Mouse (Mus musculus) neural tube, embryonic 15.5 days (tissue): ENCODE measurements around the gene Rtbdn. TPM values are rescaled to one million over a fixed set of nuclear protein-coding genes. Genes with fewer than 3 reads are reported as not detected.
A peak's percentile ranks its signal among the peaks of the same experiment; 100 is the strongest.
"Not testable (repeated sequence)": the region's sequence is repeated elsewhere in the genome, so short reads cannot be mapped to it uniquely, and the experiment has no call there.

Source experiments
- ATAC-seq: fragments of 200-750 bp; cut with Nextera tagmentation; 2 replicates; pipeline ENCODE4 v1.8.0; 2017; ENCODE audit warnings: mild to moderate bottlenecking, moderate TSS enrichment, moderate library complexity; ENCODE audit not compliant: low FRiP score
- H3K27ac ChIP-seq: fragments of 300-500 bp; sonication (generic); replicated peaks from 2 replicates; pipeline ENCODE4 v1.5.1; 2015; ENCODE audit warnings: mild to moderate bottlenecking, inconsistent platforms
- H3K27me3 ChIP-seq: fragments of 300-500 bp; sonication (generic); replicated peaks from 2 replicates; pipeline ENCODE4 v1.6.1; 2015; ENCODE audit warnings: inconsistent platforms
- H3K36me3 ChIP-seq: fragments of 300-500 bp; sonication (generic); 2 replicates; pipeline ENCODE4 v1.6.1; 2015; ENCODE audit warnings: inconsistent platforms
- H3K4me1 ChIP-seq: fragments of 300-500 bp; sonication (generic); 2 replicates; pipeline ENCODE4 v1.6.1; 2015; ENCODE audit warnings: inconsistent platforms
- H3K4me2 ChIP-seq: fragments of 300-500 bp; sonication (generic); 2 replicates; pipeline ENCODE4 v1.6.1; 2015; ENCODE audit warnings: inconsistent platforms, mild to moderate bottlenecking, moderate library complexity
- H3K4me3 ChIP-seq: fragments of 300-500 bp; sonication (generic); replicated peaks from 2 replicates; pipeline ENCODE4 v1.5.1; 2015; ENCODE audit warnings: mild to moderate bottlenecking, inconsistent platforms
- H3K9ac ChIP-seq: fragments of 300-500 bp; sonication (generic); replicated peaks from 2 replicates; pipeline ENCODE4 v1.6.1; 2015; ENCODE audit warnings: mild to moderate bottlenecking, inconsistent platforms
- H3K9me3 ChIP-seq: fragments of 300-500 bp; sonication (generic); replicated peaks from 2 replicates; pipeline ENCODE4 v1.6.1; 2016; ENCODE audit warnings: inconsistent platforms
- WGBS: fragments of 180-500 bp; shearing (Covaris S2); methylation state at CpG from one replicate; pipeline ENCODE4 v1.1.7; 2015; ENCODE audit warnings: mixed read lengths; 5-methylcytosine and 5-hydroxymethylcytosine counted together
- polyA plus RNA-seq: library from polyadenylated mRNA; unstranded; fragments of >200 nt; fragmentation: Nextera tagmentation; extraction: Ambion mirVana; gene quantifications from 2 replicates; pipeline ENCODE4 v1.2.1, GENCODE M21; 2015

Gene Rtbdn
- 3.0 and 3.8 TPM in 2 replicates for polyA plus RNA-seq

GRCm38 (mm10) chr8:84946528-84947240 lies at the start of gene Rtbdn:
Gene Rtbdn, plus strand, starts transcription at chr8:84946991.
- Histone ChIP-seq H3K4me2 (peak within 1 kb of the TSS; percentile 77), H3K36me3 (no peaks in the 10 kb centered on the region), H3K4me1 (peaks cover 36% of the 10 kb centered on the region), H3K9me3 (no peaks in the 10 kb centered on the region), H3K27ac (peak within 1 kb of the TSS; percentile 86), H3K9ac (peak within 1 kb of the TSS; percentile 76), H3K27me3 (peaks cover 45% of the 10 kb centered on the region), H3K4me3 (peak within 1 kb of the TSS; percentile 59)
- 8% methylated on average over 17 of the region's 17 CpGs for WGBS
- ATAC-seq, result peak; percentile 35; the same call in 1 of the 2 replicates

DNA sequence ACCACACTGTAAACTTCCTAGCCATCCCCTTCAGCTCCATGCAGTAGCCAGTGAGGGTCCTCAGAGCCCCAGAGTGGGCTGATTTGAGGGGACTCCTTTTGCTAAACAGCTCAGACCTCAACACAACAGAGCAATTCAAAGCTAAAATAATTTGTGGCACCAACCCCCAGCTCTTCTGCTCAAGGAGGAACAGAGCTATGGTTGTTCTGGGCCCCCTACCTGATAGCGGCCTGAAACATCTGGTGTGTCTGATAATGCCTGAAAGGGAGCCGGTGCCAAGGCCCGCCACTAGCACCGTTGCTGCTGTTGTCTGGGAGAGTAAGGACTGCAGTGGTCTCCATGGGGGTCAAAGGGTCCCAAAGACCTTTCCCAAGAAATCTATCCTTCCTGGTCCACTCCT lies 45.7 kb upstream of the Rtbdn start:
- Histone ChIP-seq H3K36me3 (no peaks in the 10 kb centered on the region), H3K4me2 (no peak overlapping the region), H3K4me1 (peaks cover 14% of the 10 kb centered on the region), H3K9ac (no peak overlapping the region), H3K27me3 (peaks cover 18% of the 10 kb centered on the region), H3K27ac (no peak overlapping the region), H3K9me3 (no peaks in the 10 kb centered on the region), H3K4me3 (no peak overlapping the region)
- ATAC-seq, result no peak
- 68% methylated on average over 4 of the region's 4 CpGs for WGBS

- Histone ChIP-seq H3K4me2 (peak within 1 kb of the TSS; percentile 98), H3K4me3 (peak within 1 kb of the TSS; percentile 54), H3K4me1 (peaks cover 14% of the 10 kb centered on the region), H3K27me3 (peaks cover 18% of the 10 kb centered on the region), H3K9me3 (no peaks in the 10 kb centered on the region), H3K9ac (peak within 1 kb of the TSS; percentile 56), H3K27ac (no peak within 1 kb of the TSS), H3K36me3 (no peaks in the 10 kb centered on the region)
- WGBS, result 87% methylated on average over 3 of the region's 3 CpGs
- ATAC-seq, result no peak
Measured at GRCm38 (mm10) chr8:84901752-84902151, 45.0 kb upstream of the Rtbdn start, which contains the start of gene Klf1. Gene Klf1, plus strand, starts transcription at chr8:84901928.

GRCm38 (mm10) chr8:84902367-84902919 lies 44.3 kb upstream of the Rtbdn start:
- Histone ChIP-seq H3K4me2 (peak overlapping the region; percentile 98), H3K9me3 (no peaks in the 10 kb centered on the region), H3K27ac (no peak overlapping the region), H3K9ac (peak overlapping the region; percentile 56), H3K4me3 (peak overlapping the region; percentile 54), H3K36me3 (no peaks in the 10 kb centered on the region), H3K4me1 (peaks cover 14% of the 10 kb centered on the region), H3K27me3 (peaks cover 18% of the 10 kb centered on the region)
- WGBS, result 4% methylated on average over 24 of the region's 24 CpGs
- ATAC-seq, result no peak; the same call in 1 of the 2 replicates

DNA sequence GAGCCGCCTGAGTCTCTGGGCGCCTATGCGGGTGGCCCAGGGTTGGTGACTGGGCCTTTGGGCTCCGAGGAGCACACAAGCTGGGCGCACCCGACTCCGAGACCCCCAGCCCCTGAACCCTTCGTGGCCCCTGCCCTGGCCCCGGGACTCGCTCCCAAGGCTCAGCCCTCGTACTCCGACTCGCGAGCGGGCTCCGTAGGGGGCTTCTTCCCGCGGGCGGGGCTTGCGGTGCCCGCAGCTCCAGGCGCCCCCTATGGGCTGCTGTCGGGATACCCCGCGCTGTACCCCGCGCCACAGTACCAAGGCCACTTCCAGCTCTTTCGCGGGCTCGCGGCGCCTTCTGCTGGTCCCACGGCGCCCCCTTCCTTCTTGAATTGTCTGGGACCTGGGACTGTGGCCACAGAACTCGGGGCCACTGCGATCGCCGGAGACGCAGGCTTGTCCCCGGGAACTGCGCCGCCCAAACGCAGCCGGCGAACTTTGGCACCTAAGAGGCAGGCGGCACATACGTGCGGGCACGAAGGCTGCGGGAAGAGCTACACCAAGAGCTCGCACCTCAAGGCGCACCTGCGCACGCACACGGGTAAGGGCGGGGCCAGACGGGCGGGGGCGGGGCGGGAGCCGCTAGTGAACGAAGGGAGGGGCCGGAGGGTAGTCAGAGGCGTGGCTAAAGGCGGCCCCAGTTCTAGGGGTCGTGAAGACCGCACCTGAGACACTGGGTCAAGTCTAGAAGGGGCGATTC lies 43.7 kb upstream of the Rtbdn start:
- peak; percentile 80 for ATAC-seq
- no peak overlapping the region for H3K27ac ChIP-seq
- H3K9ac ChIP-seq, result peak overlapping the region; percentile 56
- peak overlapping the region; percentile 54 for H3K4me3 ChIP-seq
- peak overlapping the region; percentile 98 for H3K4me2 ChIP-seq
- H3K27me3 ChIP-seq, result peaks cover 18% of the 10 kb centered on the region
- peaks cover 14% of the 10 kb centered on the region for H3K4me1 ChIP-seq
- no peaks in the 10 kb centered on the region for H3K9me3 ChIP-seq
- WGBS, result under 1% methylated on average over 68 of the region's 68 CpGs
- H3K36me3 ChIP-seq, result no peaks in the 10 kb centered on the region

DNA sequence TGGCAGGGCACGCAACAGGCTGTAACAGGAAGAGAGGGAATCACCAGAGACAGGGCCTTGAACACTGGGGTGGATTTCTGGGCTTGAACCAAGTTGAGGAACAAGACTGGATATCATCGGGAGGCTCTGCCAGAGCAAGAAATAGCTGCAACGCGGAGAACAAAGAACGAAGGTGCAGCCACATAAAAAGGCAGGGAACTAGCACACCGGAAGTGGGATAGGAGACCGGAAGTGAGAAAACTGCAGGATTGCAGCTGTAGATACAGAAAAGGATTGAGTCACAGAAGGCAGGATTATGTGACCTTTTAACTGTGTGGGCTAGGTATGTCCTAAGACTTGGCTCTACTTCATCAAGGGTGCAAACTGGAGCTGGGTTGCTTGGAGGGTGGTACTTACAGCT lies 42.4 kb upstream of the Rtbdn start:
- Histone ChIP-seq H3K9ac (no peak overlapping the region), H3K27ac (no peak overlapping the region), H3K4me2 (no peak overlapping the region), H3K4me3 (no peak overlapping the region), H3K27me3 (peaks cover 18% of the 10 kb centered on the region), H3K4me1 (peaks cover 26% of the 10 kb centered on the region), H3K9me3 (no peaks in the 10 kb centered on the region), H3K36me3 (no peaks in the 10 kb centered on the region)
- no peak for ATAC-seq
- WGBS, result 93% methylated on average over 7 of the region's 7 CpGs

DNA sequence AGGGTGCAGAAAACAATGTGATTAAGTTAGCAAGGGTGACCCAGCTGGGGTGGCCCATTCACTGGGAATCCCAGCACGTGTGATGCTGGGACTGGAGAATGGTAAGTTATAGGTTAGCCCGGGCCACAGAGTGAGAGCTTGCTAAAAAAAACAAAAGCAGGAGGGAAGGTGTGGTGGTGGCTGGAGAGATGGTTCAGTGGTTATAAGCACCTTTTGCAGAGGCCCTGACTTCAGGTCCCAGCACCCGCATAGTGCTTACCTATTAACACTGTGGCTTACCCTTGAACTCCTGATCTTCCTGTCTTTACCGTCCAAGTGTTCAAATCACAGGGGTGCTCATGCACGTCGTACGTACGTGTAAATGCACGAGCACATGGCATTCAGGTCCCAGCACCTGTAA lies 39.8 kb upstream of the Rtbdn start:
- Histone ChIP-seq H3K9me3 (no peaks in the 10 kb centered on the region), H3K4me1 (peaks cover 26% of the 10 kb centered on the region), H3K9ac (no peak overlapping the region), H3K36me3 (peaks cover 26% of the 10 kb centered on the region), H3K4me2 (no peak overlapping the region), H3K27ac (no peak overlapping the region), H3K27me3 (peaks cover 22% of the 10 kb centered on the region), H3K4me3 (no peak overlapping the region)
- ATAC-seq, result no peak
- 92% methylated on average over 9 of the region's 9 CpGs for WGBS

DNA sequence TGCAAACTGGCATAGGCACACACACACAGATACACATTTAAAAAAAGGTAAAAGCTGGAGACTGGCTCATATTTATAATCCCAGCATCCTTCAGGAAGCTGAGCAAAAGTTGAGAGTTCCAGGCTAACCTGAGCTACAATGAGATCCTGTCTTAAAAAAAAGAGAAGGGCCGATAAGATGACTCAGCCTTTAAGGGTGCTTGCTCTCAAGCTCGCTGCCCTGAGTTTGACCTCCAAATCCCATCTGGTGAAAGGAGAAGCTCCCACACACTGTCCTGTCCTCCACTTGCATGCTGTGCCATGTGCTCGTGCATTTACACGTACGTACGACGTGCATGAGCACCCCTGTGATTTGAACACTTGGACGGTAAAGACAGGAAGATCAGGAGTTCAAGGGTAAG lies 39.3 kb upstream of the Rtbdn start:
- Histone ChIP-seq H3K27ac (no peak overlapping the region), H3K9ac (no peak overlapping the region), H3K4me3 (no peak overlapping the region), H3K36me3 (peaks cover 30% of the 10 kb centered on the region), H3K27me3 (peaks cover 18% of the 10 kb centered on the region), H3K4me1 (peaks cover 24% of the 10 kb centered on the region), H3K4me2 (no peak overlapping the region), H3K9me3 (no peaks in the 10 kb centered on the region)
- ATAC-seq, result no peak
- WGBS, result 80% methylated on average over 8 of the region's 8 CpGs

- peaks cover 22% of the 10 kb centered on the region for H3K27me3 ChIP-seq
- H3K4me1 ChIP-seq, result peaks cover 22% of the 10 kb centered on the region
- WGBS, result 35% methylated on average over 7 of the region's 7 CpGs
- not testable (repeated sequence) for H3K9me3 ChIP-seq, ATAC-seq, H3K27ac ChIP-seq, H3K9ac ChIP-seq
- H3K4me3 ChIP-seq, result peak overlapping the region; percentile 40
- peak overlapping the region; percentile 62 for H3K4me2 ChIP-seq
- H3K36me3 ChIP-seq, result peaks cover 35% of the 10 kb centered on the region
Measured at GRCm38 (mm10) chr8:84907979-84908378, 38.8 kb upstream of the Rtbdn start.

- peak; percentile 77 for ATAC-seq
- Histone ChIP-seq H3K27ac (no peak within 1 kb of the TSS), H3K4me2 (peak within 1 kb of the TSS; percentile 62), H3K4me3 (peak within 1 kb of the TSS; percentile 40), H3K9ac (peak within 1 kb of the TSS; percentile 49), H3K27me3 (peaks cover 24% of the 10 kb centered on the region), H3K9me3 (no peaks in the 10 kb centered on the region), H3K36me3 (peaks cover 41% of the 10 kb centered on the region), H3K4me1 (peaks cover 19% of the 10 kb centered on the region)
- WGBS, result 1% methylated on average over 45 of the region's 45 CpGs
Measured at GRCm38 (mm10) chr8:84908421-84909161, 38.2 kb upstream of the Rtbdn start, which contains the start of gene Dnase2a. Gene Dnase2a, plus strand, starts transcription at chr8:84908560.

DNA sequence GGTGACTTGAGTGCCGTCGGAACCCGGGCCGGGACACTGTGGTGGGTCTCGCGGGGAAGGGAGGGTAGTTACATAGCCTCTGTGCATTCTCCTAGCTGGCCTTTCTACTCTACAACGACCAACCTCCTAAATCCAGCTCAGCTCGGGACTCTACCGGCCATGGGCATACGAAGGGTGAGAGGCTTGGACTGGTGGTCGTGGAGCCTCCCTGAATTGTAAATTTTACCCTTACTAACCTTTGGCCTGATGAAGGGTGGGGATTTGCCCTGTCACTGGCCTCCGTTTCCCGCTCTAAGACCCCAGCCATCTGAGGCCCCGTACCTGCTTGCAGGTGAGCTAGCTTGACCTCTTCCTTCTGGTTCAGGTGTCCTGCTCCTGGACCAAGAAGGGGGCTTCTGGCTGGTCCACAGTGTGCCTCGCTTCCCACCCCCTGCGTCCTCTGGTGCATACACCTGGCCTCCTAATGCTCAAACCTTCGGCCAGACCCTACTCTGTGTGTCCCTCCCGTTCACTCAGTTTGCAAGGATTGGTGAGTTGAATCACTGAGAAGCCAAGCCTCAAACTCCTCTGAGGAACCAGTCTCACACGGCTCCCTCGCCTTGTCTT lies 37.5 kb upstream of the Rtbdn start:
- peak; percentile 22; the same call in 1 of the 2 replicates for ATAC-seq
- H3K27ac ChIP-seq, result no peak overlapping the region
- H3K4me2 ChIP-seq, result peak overlapping the region; percentile 62
- H3K9me3 ChIP-seq, result no peaks in the 10 kb centered on the region
- H3K9ac ChIP-seq, result peak overlapping the region; percentile 49
- 51% methylated on average over 20 of the region's 20 CpGs for WGBS
- peaks cover 45% of the 10 kb centered on the region for H3K36me3 ChIP-seq
- H3K27me3 ChIP-seq, result peaks cover 22% of the 10 kb centered on the region
- H3K4me1 ChIP-seq, result peaks cover 18% of the 10 kb centered on the region
- H3K4me3 ChIP-seq, result peak overlapping the region; percentile 40
